Mouse (Mus musculus): ENCODE measurements around the gene Lif. TPM values are rescaled to one million over a fixed set of nuclear protein-coding genes. Genes with fewer than 3 reads are reported as not detected.

The Lif gene
- polyA plus RNA-seq, 1 experiment from 2014 or later: 0.15 TPM

- WGBS: 84% methylated on average over 3 of the region's 3 CpGs
- H3K36me3 ChIP-seq: no peaks in the 10 kb centered on the region
- H3K27ac ChIP-seq: no peak overlapping the region
- ATAC-seq (ENCODE audit: insufficient number of reproducible peaks, insufficient read depth, low FRiP score, low TSS enrichment, low read depth): no peak
- peaks cover 7% of the 10 kb centered on the region; the same call in 1 of the 2 replicates for H3K27me3 ChIP-seq
- no peaks in the 10 kb centered on the region for H3K4me1 ChIP-seq
- H3K4me2 ChIP-seq: no peak overlapping the region
- no peaks in the 10 kb centered on the region for H3K9me3 ChIP-seq
- no peak overlapping the region for H3K4me3 ChIP-seq
- H3K9ac ChIP-seq: no peak overlapping the region
Observed at GRCm38 (mm10) chr11:4318011-4318410, 60.7 kb downstream of the Lif start.

- Histone ChIP-seq H3K4me3 (no peak overlapping the region), H3K4me1 (no peaks in the 10 kb centered on the region), H3K36me3 (no peaks in the 10 kb centered on the region), H3K9ac (no peak overlapping the region), H3K27ac (no peak overlapping the region), H3K4me2 (no peak overlapping the region), H3K27me3 (0 out of 2 replicates have a peak, but pooled peaks cover 3% of the 10 kb centered on the region), H3K9me3 (no peaks in the 10 kb centered on the region)
- ATAC-seq (ENCODE audit: insufficient number of reproducible peaks, insufficient read depth, low FRiP score, low TSS enrichment, low read depth): no peak
- WGBS: 88% methylated on average over 14 of the region's 14 CpGs
Observed at GRCm38 (mm10) chr11:4319212-4319955, 62.0 kb downstream of the Lif start.

- no peaks in the 10 kb centered on the region for H3K9me3 ChIP-seq
- H3K27ac ChIP-seq: no peak overlapping the region
- H3K4me2 ChIP-seq: no peak overlapping the region
- no peaks in the 10 kb centered on the region for H3K4me1 ChIP-seq
- no peak overlapping the region for H3K4me3 ChIP-seq
- 65% methylated on average over 4 of the region's 4 CpGs for WGBS
- ATAC-seq (ENCODE audit: insufficient number of reproducible peaks, insufficient read depth, low FRiP score, low TSS enrichment, low read depth): no peak
- no peaks in the 10 kb centered on the region for H3K36me3 ChIP-seq
- no peak overlapping the region for H3K9ac ChIP-seq
- 0 out of 2 replicates have a peak, but pooled peaks cover 3% of the 10 kb centered on the region for H3K27me3 ChIP-seq
Observed at GRCm38 (mm10) chr11:4320876-4321275, 63.5 kb downstream of the Lif start.

Other genes starting within 250 kb of the Lif start
- 0.52 and 0.85 TPM in 2 replicates for gene Sec14l4, start 226.1 kb upstream of the Lif start, polyA plus RNA-seq (2015; fragmentation: Nextera tagmentation; extraction: Ambion mirVana)
- not detected in 2 replicates for gene Sec14l3, start 192.7 kb upstream of the Lif start, polyA plus RNA-seq (2015; fragmentation: Nextera tagmentation; extraction: Ambion mirVana)
- 6.7 and 7.7 TPM in 2 replicates for gene Mtfp1, start 162.1 kb upstream of the Lif start, polyA plus RNA-seq (2015; fragmentation: Nextera tagmentation; extraction: Ambion mirVana)
- gene Sec14l2, start 134.1 kb upstream of the Lif start, polyA plus RNA-seq (2015; fragmentation: Nextera tagmentation; extraction: Ambion mirVana): 2.0 and 3.8 TPM in 2 replicates
- gene Rnf215, start 122.4 kb upstream of the Lif start, polyA plus RNA-seq (2015; fragmentation: Nextera tagmentation; extraction: Ambion mirVana): 37.4 and 39.4 TPM in 2 replicates
- gene Ccdc157, start 97.3 kb upstream of the Lif start, polyA plus RNA-seq (2015; fragmentation: Nextera tagmentation; extraction: Ambion mirVana): 8.2 and 9.7 TPM in 2 replicates
- gene Sf3a1, start 97.2 kb upstream of the Lif start, polyA plus RNA-seq (2015; fragmentation: Nextera tagmentation; extraction: Ambion mirVana): 59.6 and 71.6 TPM in 2 replicates
- gene Tbc1d10a, start 70.8 kb upstream of the Lif start, polyA plus RNA-seq (2015; fragmentation: Nextera tagmentation; extraction: Ambion mirVana): 39.2 and 39.4 TPM in 2 replicates
- 6.6 and 7.1 TPM in 2 replicates for gene Castor1, start 39.3 kb upstream of the Lif start, polyA plus RNA-seq (2015; fragmentation: Nextera tagmentation; extraction: Ambion mirVana)
- gene Osm, start 21.1 kb upstream of the Lif start, polyA plus RNA-seq (2015; fragmentation: Nextera tagmentation; extraction: Ambion mirVana): not detected in 2 replicates
- gene Hormad2, start 183.5 kb downstream of the Lif start, polyA plus RNA-seq (2015; fragmentation: Nextera tagmentation; extraction: Ambion mirVana): 0.22 TPM in 1 of 2 replicates, not detected in the other